Mouse (Mus musculus) brown adipose tissue, adult 24 weeks (tissue): ENCODE measurements around the gene Plcl1. TPM values are rescaled to one million over a fixed set of nuclear protein-coding genes. Genes with fewer than 3 reads are reported as not detected.
"Not testable (repeated sequence)": the region's sequence is repeated elsewhere in the genome, so short reads cannot be mapped to it uniquely, and the experiment has no call there.

Source experiments
- H3K27ac ChIP-seq: fragments of 200-500 bp; replicated peaks from 2 replicates; pipeline ENCODE4 v1.5.1; 2012; ENCODE audit warnings: low read depth, mild to moderate bottlenecking, low read length
- H3K4me1 ChIP-seq: fragments of 200-500 bp; 2 replicates; pipeline ENCODE4 v1.6.1; 2012; ENCODE audit warnings: low read length, mixed read lengths; ENCODE audit not compliant: control insufficient read depth, insufficient read depth, insufficient read length
- H3K4me3 ChIP-seq: fragments of 200-500 bp; 2 replicates; pipeline ENCODE4 v1.5.1; 2012; ENCODE audit warnings: low read depth, mild to moderate bottlenecking, low read length, moderate library complexity; ENCODE audit not compliant: insufficient read depth
- polyA plus RNA-seq: library from polyadenylated mRNA; stranded (reverse); fragments of >200 nt; gene quantifications from 2 replicates; pipeline ENCODE4 v1.2.4, GENCODE M21; 2012; ENCODE audit not compliant: missing spikeins, insufficient read depth, insufficient read length

Plcl1 gene
- polyA plus RNA-seq, 1 experiment, result 1.2 TPM

DNA sequence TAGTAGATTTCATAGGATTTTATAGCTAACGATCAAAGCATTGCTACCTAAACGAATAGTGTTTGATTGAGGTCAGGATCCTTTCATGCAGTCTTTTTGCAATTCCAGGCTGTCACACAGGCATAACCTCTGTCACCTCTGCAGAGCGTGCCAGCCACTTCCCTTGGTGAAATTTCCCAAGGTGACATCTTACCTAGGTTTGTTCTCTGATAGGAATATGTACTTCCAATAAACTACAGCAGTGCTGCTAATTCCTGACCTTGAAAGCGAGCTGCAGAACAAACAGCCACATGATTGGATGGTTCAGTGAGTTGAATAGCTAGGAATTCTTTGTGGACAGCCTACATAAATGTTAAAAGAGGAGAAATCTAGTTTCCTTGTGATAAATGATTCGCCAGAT, 56.6 kb downstream of the Plcl1 start:
- Histone ChIP-seq H3K4me1 (no peaks in the 10 kb centered on the region), H3K4me3 (no peak overlapping the region), H3K27ac (no peak overlapping the region)

- H3K4me3 ChIP-seq, result no peak overlapping the region
- no peaks in the 10 kb centered on the region for H3K4me1 ChIP-seq
Measured at GRCm38 (mm10) chr1:55473756-55474155, 68.0 kb downstream of the Plcl1 start.

GRCm38 (mm10) chr1:55474976-55475375, 69.3 kb downstream of the Plcl1 start:
- Histone ChIP-seq H3K4me3 (no peak overlapping the region), H3K4me1 (no peaks in the 10 kb centered on the region), H3K27ac (no peak overlapping the region)

More at GRCm38 (mm10) chr1:55473756-55474155, 68.0 kb downstream of the Plcl1 start:
- H3K27ac ChIP-seq, result no peak overlapping the region

- H3K4me1 ChIP-seq, H3K27ac ChIP-seq, H3K4me3 ChIP-seq: not testable (repeated sequence)
Measured at GRCm38 (mm10) chr1:55487371-55487770, 81.7 kb downstream of the Plcl1 start.

- Histone ChIP-seq H3K27ac (no peak overlapping the region), H3K4me3 (no peak overlapping the region), H3K4me1 (no peaks in the 10 kb centered on the region)
Measured at GRCm38 (mm10) chr1:55488261-55488660, 82.5 kb downstream of the Plcl1 start.

- H3K27ac ChIP-seq, result no peak overlapping the region
- no peaks in the 10 kb centered on the region for H3K4me1 ChIP-seq
- H3K4me3 ChIP-seq, result no peak overlapping the region
Measured at GRCm38 (mm10) chr1:55489355-55489754, 83.6 kb downstream of the Plcl1 start.

DNA sequence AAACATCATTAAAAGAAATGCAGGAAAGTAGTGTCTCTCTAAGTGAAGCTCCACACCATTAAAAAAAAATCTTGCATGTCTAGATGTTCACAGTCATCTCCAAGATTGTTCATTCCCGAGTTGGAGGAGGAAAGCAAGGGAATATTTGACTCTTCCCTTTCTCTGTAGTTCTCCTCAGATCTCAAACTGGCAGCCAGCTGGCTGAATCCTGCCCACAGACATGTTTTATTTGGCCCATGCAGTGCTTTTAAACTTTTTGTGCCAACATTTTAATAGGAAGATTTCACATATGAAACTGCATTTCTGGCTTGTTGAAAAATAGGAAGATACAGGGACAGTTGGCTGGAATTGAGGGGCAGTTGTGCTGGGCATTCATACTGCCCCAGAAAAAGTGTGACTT, 94.2 kb downstream of the Plcl1 start:
- no peak overlapping the region for H3K27ac ChIP-seq
- H3K4me1 ChIP-seq, result no peaks in the 10 kb centered on the region
- no peak overlapping the region for H3K4me3 ChIP-seq

DNA sequence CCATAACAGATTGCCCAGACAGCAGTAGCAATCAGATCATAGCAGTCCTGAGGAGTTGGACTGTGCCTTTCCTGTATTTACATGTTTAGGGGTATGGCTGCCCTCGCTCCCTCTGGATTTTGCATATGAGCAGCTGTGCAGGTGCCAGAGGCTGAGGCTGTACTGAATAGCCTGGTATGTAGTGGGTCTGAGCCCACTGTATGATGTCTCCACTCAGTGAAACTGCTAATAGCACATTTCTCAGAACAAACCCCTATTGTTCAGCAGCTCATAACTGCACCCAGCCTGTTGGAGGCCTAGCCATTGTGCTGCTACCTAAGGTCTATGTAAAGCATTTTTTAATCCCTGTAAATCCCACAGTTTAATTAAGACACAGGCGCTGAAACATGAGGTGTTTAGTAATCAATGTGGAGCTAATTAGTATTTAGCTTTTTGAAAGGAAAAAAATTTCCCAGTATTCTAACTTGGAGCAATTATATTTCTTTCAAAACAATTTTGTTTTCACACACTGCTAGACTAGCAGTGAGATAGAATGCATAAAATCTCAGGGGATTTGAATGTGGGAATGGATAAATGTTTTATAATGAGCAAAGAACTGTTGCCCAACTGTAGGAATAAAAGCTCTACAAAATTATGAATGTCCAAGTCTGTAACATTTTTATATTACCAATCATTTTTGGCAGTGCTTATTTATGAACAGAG, 95.4 kb downstream of the Plcl1 start:
- no peak overlapping the region for H3K4me3 ChIP-seq
- H3K4me1 ChIP-seq, result no peaks in the 10 kb centered on the region
- no peak overlapping the region for H3K27ac ChIP-seq

DNA sequence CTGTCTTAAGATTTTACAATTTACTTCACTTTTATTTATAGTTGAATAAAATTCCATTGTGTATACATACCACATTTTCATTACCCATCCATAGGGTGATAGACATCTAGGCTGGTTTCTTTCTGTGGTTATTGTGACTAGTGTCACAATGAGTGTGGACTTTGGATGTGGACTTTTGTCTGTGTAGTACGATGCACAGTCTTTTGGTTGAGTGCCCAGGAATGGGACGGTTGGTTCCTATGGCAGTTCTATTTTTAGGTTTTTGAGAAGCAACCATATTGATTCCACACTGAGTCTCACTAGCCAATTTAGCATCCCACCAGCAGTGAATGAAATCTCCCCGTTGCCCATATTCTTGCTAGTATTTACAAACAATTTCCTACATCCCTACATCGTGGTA, 100.1 kb downstream of the Plcl1 start:
- Histone ChIP-seq H3K27ac (no peak overlapping the region), H3K4me1 (no peaks in the 10 kb centered on the region), H3K4me3 (no peak overlapping the region)

- Histone ChIP-seq H3K4me3 (no peak overlapping the region), H3K27ac (no peak overlapping the region; the same call in 1 of the 2 replicates), H3K4me1 (no peaks in the 10 kb centered on the region)
Measured at GRCm38 (mm10) chr1:55507061-55507460, 101.3 kb downstream of the Plcl1 start.

DNA sequence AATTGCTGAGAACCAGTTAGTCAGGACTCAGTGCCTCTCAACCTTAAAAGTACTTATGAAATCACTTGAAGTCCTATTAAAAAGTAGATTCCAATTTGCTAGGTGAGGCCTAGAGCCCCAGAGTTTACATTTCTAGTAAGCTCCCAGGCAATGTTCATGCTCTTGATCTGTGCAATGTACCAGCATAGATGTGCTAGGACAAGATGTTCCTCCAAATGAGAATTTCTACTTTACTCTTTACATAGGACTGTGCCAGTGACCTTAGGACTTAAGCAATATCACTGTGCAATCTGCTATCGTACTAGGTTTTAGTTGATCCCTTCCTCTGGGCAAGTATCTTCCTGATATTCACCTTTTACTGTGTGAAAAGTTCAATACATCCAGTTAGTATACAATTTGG, 103.9 kb downstream of the Plcl1 start:
- H3K4me3 ChIP-seq, result no peak overlapping the region
- no peaks in the 10 kb centered on the region for H3K4me1 ChIP-seq
- no peak overlapping the region for H3K27ac ChIP-seq

- Histone ChIP-seq H3K4me1 (no peaks in the 10 kb centered on the region), H3K27ac (no peak overlapping the region), H3K4me3 (no peak overlapping the region)
Measured at GRCm38 (mm10) chr1:55512165-55512564, 106.4 kb downstream of the Plcl1 start.

DNA sequence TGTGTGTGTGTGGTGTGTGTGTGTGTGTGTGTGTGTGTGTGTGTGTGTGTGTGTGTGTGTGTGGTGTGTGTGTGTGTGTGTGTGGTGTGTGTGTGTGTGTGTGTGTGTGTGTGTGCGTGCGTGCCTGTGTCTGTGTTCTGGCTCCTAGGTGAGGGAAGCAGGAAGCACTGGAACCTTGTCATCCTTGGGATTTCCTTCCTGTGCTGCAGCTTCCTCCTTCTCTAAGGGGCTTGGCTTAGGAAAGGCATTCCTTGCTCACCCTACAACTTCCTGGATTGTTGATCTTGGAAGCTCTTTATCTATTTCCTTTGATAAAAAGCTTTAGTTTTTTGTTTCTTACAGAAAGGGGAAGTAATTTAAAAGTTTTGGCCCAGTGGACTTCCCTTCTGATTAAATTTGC, 107.1 kb downstream of the Plcl1 start:
- H3K4me1 ChIP-seq, H3K27ac ChIP-seq, H3K4me3 ChIP-seq: not testable (repeated sequence)

GRCm38 (mm10) chr1:55517182-55517581, 111.5 kb downstream of the Plcl1 start:
- H3K4me3 ChIP-seq, result no peak overlapping the region
- H3K4me1 ChIP-seq, result no peaks in the 10 kb centered on the region
- no peak overlapping the region for H3K27ac ChIP-seq

DNA sequence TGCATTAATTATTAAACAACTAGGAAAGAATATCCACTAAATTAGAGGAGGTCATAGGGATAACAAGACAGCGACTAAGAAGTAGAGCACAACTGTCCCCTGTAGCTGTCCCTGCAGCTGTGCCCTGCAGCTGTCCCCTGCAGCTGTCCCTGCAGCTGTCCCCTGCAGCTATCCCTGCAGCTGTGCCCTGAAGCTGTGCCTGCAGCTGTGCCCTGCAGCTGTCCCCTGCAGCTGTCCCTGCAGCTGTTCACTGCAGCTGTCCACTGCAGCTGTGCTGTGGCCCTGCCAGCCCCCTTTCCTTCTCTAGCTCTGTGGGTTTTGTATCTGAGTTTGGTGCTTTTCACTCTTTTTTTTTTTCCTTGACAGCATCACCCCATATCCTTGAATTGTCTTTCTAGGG, 118.2 kb downstream of the Plcl1 start:
- Histone ChIP-seq H3K4me1 (no peaks in the 10 kb centered on the region), H3K27ac (no peak overlapping the region), H3K4me3 (no peak overlapping the region)

DNA sequence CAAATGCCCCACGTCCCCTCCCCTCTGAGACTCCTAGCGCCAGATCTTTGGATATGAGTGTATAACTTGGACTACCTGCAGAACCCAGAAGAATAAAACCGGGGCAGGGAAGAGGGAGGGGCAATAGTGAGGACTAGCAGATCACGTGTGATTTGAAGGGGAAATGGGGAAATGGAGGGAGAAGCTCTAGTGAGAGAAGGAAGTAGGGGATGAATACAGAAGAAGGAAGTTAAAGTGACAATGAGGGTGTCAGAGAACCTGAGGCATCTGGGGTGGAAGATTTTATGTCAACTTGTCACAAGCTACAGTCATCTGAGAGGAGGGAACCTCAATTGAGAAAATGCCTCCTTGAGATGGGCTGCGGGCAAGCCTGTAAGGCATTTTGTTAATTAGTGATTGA, 119.4 kb downstream of the Plcl1 start:
- Histone ChIP-seq H3K4me3 (no peak overlapping the region), H3K27ac (no peak overlapping the region), H3K4me1 (no peaks in the 10 kb centered on the region)
